Comparison of ENCODE assay signal across 8 mouse cellular contexts in the genomic region with DNA sequence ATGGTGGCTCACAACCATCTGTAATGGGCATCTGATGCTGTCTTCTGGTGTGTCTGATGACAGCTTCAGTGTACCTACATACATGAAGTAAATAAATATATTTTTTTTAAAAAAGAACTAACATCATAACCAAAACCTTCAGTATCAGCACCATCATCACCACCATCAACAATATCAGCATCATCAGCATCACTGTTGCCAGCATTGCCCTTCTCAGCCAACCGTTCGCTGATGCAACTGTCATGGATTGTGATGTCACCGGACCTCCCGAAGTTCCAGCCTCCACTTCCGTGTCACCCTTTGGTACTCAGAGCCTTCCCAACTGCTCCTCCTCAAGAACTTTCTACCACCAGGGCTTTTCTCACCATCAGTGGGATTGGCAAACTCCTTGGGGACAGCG. TPM values are rescaled to one million over a fixed set of nuclear protein-coding genes. Genes with fewer than 3 reads are reported as not detected.
DNase-seq lines count a peak whose midpoint lies in the region; ATAC-seq and TF ChIP-seq lines count a peak whose summit lies in the region.

A gene (plus strand): TSS at position 301 of the 400 bp plus-strand sequence.

- TF ChIP-seq POLR2A in cerebellum, adult 2 months (IDR thresholded peaks at IDR 0.05; ENCODE audit: borderline replicate concordance, insufficient read depth, low read length), result no peak

- no peak within 1 kb of the TSS for H3K4me2 ChIP-seq in stomach, embryonic 14.5 days (replicated peaks; ENCODE audit: low read depth, low read length)
- no peak within 1 kb of the TSS for H3K4me2 ChIP-seq in stomach, postnatal 0 days (replicated peaks; ENCODE audit: low read depth)

- WGBS in cerebellum, adult 2 months, result 88% methylated on average over 6 of the region's 6 CpGs
- WGBS in stomach, embryonic 14.5 days, result 96% methylated on average over 6 of the region's 6 CpGs
- 91% methylated on average over 6 of the region's 6 CpGs for WGBS in stomach, postnatal 0 days

- DNase-seq in cerebellum, adult 2 months, result no peak
- DNase-seq in cerebellum, postnatal 10 days, result no peak
- no peak for DNase-seq in stomach, postnatal 0 days (ENCODE audit: low spot score)
- no peak for DNase-seq in left cerebral cortex, adult 8-10 months (ENCODE audit: low spot score in 2 of 2)
- no peak for DNase-seq in gastrocnemius, postnatal 25 days
- DNase-seq in retina, postnatal 1 day, result no peak

- H3K9ac ChIP-seq in stomach, embryonic 14.5 days (replicated peaks; ENCODE audit: low read depth, low read length), result no peak within 1 kb of the TSS
- no peak within 1 kb of the TSS for H3K9ac ChIP-seq in stomach, postnatal 0 days (ENCODE audit: low read length)

- no peaks in the 10 kb centered on the region for H3K27me3 ChIP-seq in cerebellum, adult 2 months (ENCODE audit: control insufficient read depth, insufficient read depth, low read length)
- H3K27me3 ChIP-seq in stomach, embryonic 14.5 days (ENCODE audit: control insufficient read depth, insufficient read depth, low read length), result no peaks in the 10 kb centered on the region
- no peaks in the 10 kb centered on the region for H3K27me3 ChIP-seq in stomach, postnatal 0 days (ENCODE audit: control insufficient read depth, insufficient read depth, low read length)

- H3K4me1 ChIP-seq in cerebellum, adult 2 months (ENCODE audit: control insufficient read depth, insufficient read depth, low read length), result no peaks in the 10 kb centered on the region
- H3K4me1 ChIP-seq in stomach, embryonic 14.5 days (ENCODE audit: control insufficient read depth, insufficient read depth, low read length), result no peaks in the 10 kb centered on the region
- H3K4me1 ChIP-seq in stomach, postnatal 0 days (replicated peaks; ENCODE audit: control insufficient read depth, insufficient read depth), result no peaks in the 10 kb centered on the region

- H3K4me3 ChIP-seq in cerebellum, adult 2 months (replicated peaks; ENCODE audit: insufficient read depth, low read depth, low read length), result no peak within 1 kb of the TSS
- H3K4me3 ChIP-seq in stomach, embryonic 14.5 days (ENCODE audit: low read depth, low read length), result no peak within 1 kb of the TSS
- no peak within 1 kb of the TSS for H3K4me3 ChIP-seq in stomach, postnatal 0 days (ENCODE audit: low read depth, low read length)

- no peak within 1 kb of the TSS for H3K27ac ChIP-seq in cerebellum, adult 2 months (ENCODE audit: insufficient read depth, low read length)
- H3K27ac ChIP-seq in stomach, embryonic 14.5 days (ENCODE audit: low read length), result no peak within 1 kb of the TSS
- H3K27ac ChIP-seq in stomach, postnatal 0 days (replicated peaks), result no peak within 1 kb of the TSS

- H3K9me3 ChIP-seq in stomach, embryonic 14.5 days (ENCODE audit: control insufficient read depth, low read depth, low read length), result no peaks in the 10 kb centered on the region
- H3K9me3 ChIP-seq in stomach, postnatal 0 days (ENCODE audit: control insufficient read depth, low read length), result no peaks in the 10 kb centered on the region

- no peak for TF ChIP-seq CTCF in cerebellum, adult 2 months (IDR thresholded peaks at IDR 0.05; ENCODE audit: borderline replicate concordance, insufficient read depth, low read depth, low read length)
- no peak for TF ChIP-seq CTCF in stomach, postnatal 0 days (IDR thresholded peaks at IDR 0.05; ENCODE audit: low read depth)

- TF ChIP-seq EP300 in stomach, postnatal 0 days (optimal IDR thresholded peaks at IDR 0.05), result no peak

- no peaks in the 10 kb centered on the region for H3K36me3 ChIP-seq in stomach, embryonic 14.5 days (ENCODE audit: control insufficient read depth, insufficient read depth, low read length)
- H3K36me3 ChIP-seq in stomach, postnatal 0 days (ENCODE audit: control insufficient read depth, insufficient read depth, low read length), result no peaks in the 10 kb centered on the region

- no peak for ATAC-seq in stomach, embryonic 14.5 days (ENCODE audit: insufficient number of reproducible peaks, insufficient read depth, low FRiP score, low read depth)
- ATAC-seq in stomach, postnatal 0 days (ENCODE audit: low FRiP score, low TSS enrichment), result no peak
- ATAC-seq in neutrophil, adult 5-6 weeks (ENCODE audit: extremely low read depth, insufficient number of reproducible peaks, low FRiP score, poor library complexity, severe bottlenecking), result no peak

RNA-seq across cellular contexts. Expression of the gene that starts here (rescaled TPM):
- 42.9 and 44.1 TPM in 2 replicates for polyA plus RNA-seq in cerebellum, adult 2 months (2012; rRNA removed)
- polyA plus RNA-seq in stomach, embryonic 14.5 days (2014; fragmentation: Nextera tagmentation; extraction: Ambion mirVana), result 10.2 and 10.5 TPM in 2 replicates
- polyA plus RNA-seq in stomach, postnatal 0 days (2015; fragmentation: Nextera tagmentation; extraction: Ambion mirVana), result 5.3 and 5.7 TPM in 2 replicates
- 10 to 100 TPM; 36.5 to 43.3 (median 42.3) TPM for total RNA-seq in left cerebral cortex, adult 8-10 months (2022)
- total RNA-seq in neutrophil, adult 5-6 weeks (2017), result 8.5 and 10.6 TPM in 2 replicates
- 1 to 10 TPM; 6.8 to 7.2 TPM for total RNA-seq in gastrocnemius, postnatal 25 days (2021)
